Mouse (Mus musculus) forebrain, embryonic 14.5 days (tissue): ENCODE measurements at regions not wholly inside any gene's neighbourhood (a gene's known extent, or its start where the extent isn't known, plus 50 kb on each side); places are given as distances from the start of the nearest gene placed in this dataset.

Experiments used
- ATAC-seq: fragments of 200-750 bp; cut with Nextera tagmentation; 2 replicates; pipeline ENCODE4 v1.8.0; 2017; ENCODE audit warnings: mild to moderate bottlenecking, moderate library complexity
- DNase-seq: peaks from one replicate; pipeline ENCODE4 v3.0.0-alpha.2; 2015; ENCODE audit warnings: low spot score
- H3K27ac ChIP-seq: fragments of 300-500 bp; sonication (generic); 2 replicates; pipeline ENCODE4 v1.5.1; 2014; ENCODE audit warnings: low read depth, mild to moderate bottlenecking, control low read depth, low read length, moderate library complexity
- H3K27me3 ChIP-seq: fragments of 300-500 bp; sonication (generic); replicated peaks from 2 replicates; pipeline ENCODE4 v1.6.1; 2014; ENCODE audit warnings: low read length, control low read depth, mixed read lengths; ENCODE audit not compliant: control insufficient read depth, insufficient read depth
- H3K36me3 ChIP-seq: fragments of 300-500 bp; sonication (generic); 2 replicates; pipeline ENCODE4 v1.6.1; 2014; ENCODE audit warnings: low read length, control low read depth; ENCODE audit not compliant: control insufficient read depth, insufficient read depth
- H3K4me1 ChIP-seq: fragments of 300-500 bp; sonication (generic); 2 replicates; pipeline ENCODE4 v1.6.1; 2014; ENCODE audit warnings: antibody characterized with exemption, low read length, control low read depth; ENCODE audit not compliant: control insufficient read depth, insufficient read depth
- H3K4me2 ChIP-seq: fragments of 300-500 bp; sonication (generic); 2 replicates; pipeline ENCODE4 v1.6.1; 2014; ENCODE audit warnings: mild to moderate bottlenecking, control low read depth, low read length
- H3K4me3 ChIP-seq: fragments of 300-500 bp; sonication (generic); 2 replicates; pipeline ENCODE4 v1.5.1; 2014; ENCODE audit warnings: low read depth, low read length, control low read depth
- H3K9ac ChIP-seq: fragments of 300-500 bp; sonication (generic); 2 replicates; pipeline ENCODE4 v1.6.1; 2014; ENCODE audit warnings: mild to moderate bottlenecking, low read length, control low read depth, moderate library complexity
- H3K9me3 ChIP-seq: fragments of 300-500 bp; sonication (generic); replicated peaks from 2 replicates; pipeline ENCODE4 v1.6.1; 2016; ENCODE audit warnings: low read length, control low read depth, mixed read lengths; ENCODE audit not compliant: control insufficient read depth
- WGBS: fragments of 180-500 bp; shearing (Covaris S2); extraction: QIAGEN DNeasy Blood & Tissue Kit; methylation state at CpG from one replicate; pipeline ENCODE4 v1.1.7; 2014; 5-methylcytosine and 5-hydroxymethylcytosine counted together

DNA sequence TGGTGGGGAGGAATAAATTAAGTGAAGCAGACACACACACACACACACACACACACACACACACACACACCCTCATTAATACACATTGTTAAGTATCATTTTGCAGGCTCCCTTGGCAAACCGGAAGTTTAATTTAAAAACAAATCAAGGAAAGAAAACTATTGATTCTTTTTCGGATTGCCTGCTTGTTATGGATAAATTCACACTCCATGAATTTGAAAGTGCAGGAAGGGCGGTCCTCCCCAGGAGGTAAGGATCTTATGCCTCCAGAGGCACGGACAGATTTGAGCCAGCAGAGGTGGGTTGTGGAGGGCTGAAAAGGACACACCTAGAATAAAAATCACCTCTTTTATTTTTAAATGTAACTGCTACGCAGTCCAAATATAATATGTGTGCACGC is 156.2 kb upstream of the Gm15217 start:
- no peak overlapping the region for H3K27ac ChIP-seq
- WGBS, result 57% methylated on average over 6 of the region's 6 CpGs
- no peak overlapping the region for H3K4me2 ChIP-seq
- peaks cover 5% of the 10 kb centered on the region; the same call in 1 of the 2 replicates for H3K4me1 ChIP-seq
- no peaks in the 10 kb centered on the region for H3K27me3 ChIP-seq
- no peaks in the 10 kb centered on the region for H3K9me3 ChIP-seq
- DNase-seq (no peak), ATAC-seq (no peak)
- H3K9ac ChIP-seq, result no peak overlapping the region
- H3K36me3 ChIP-seq, result no peaks in the 10 kb centered on the region
- no peak overlapping the region for H3K4me3 ChIP-seq

DNA sequence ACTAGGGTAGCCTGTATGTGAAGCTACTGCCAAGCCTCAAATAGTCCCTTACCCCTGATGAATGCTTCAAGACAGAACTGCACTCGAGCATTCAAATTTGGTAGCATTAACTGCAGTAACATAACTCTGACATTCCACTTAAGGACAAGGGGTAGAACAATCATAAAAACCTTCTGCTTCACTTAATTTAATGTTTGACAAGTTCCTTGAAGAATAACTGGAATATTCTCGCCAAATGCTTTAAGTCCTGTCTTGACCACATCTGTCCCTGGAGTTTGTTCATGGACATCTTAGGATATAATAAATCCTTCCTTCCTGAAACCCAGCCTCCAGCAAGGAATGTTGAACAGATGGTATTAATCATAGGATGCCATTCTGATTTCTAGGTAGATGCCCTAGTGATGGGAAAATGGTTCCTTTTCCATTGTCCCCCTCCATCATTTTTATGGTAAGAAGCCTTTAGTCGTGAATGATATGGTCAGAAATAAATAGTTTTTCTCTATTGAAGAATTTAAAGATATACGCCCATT is 154.7 kb upstream of the Gm15217 start:
- Histone ChIP-seq H3K27ac (no peak overlapping the region), H3K36me3 (no peaks in the 10 kb centered on the region), H3K9me3 (no peaks in the 10 kb centered on the region), H3K4me1 (peaks cover 5% of the 10 kb centered on the region; the same call in 1 of the 2 replicates), H3K9ac (no peak overlapping the region), H3K27me3 (no peaks in the 10 kb centered on the region), H3K4me3 (no peak overlapping the region), H3K4me2 (no peak overlapping the region)
- DNase-seq (no peak), ATAC-seq (no peak)
- WGBS, result 83% methylated on average over 4 of the region's 4 CpGs

DNA sequence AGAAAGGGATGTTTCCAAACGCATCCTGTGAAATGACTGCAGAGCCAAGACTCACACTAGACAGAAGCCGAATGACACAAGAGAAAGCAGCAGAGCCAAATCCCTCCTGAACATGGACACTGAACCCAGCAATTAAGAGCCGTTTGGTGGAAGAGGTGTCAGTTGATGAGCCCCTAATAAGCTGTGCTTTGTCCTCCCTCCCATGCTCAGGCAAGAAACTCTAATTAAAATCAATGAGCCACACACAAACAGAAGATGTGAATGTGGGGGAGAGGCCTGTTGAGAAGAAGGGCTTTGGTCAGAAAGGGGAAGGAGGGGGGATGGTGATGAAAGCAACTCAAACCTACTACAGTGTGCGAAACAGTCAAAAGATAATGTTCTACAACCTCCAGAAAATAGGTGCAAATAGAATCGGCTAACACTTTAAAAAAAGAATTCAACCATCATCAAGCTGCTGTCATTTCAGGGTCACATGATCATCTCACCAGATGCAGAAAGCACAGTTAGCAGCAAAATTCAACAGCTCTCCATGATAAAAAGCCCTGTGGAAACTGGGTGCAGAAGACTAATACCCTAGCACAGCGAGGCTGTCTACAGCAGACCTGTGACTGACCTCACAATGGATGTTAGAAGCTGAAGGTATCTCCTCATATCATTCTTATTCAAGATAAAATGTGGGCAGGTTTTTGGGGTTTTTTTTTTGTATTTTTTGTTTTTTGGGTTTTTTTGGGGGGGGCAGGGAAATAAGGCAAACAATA is 153.2 kb upstream of the Gm15217 start:
- Histone ChIP-seq H3K9ac (no peak overlapping the region), H3K4me3 (no peak overlapping the region), H3K27ac (peak overlapping the region; percentile 39; the same call in 1 of the 2 replicates), H3K27me3 (no peaks in the 10 kb centered on the region), H3K36me3 (no peaks in the 10 kb centered on the region), H3K4me2 (no peak overlapping the region), H3K4me1 (peaks cover 5% of the 10 kb centered on the region; the same call in 1 of the 2 replicates), H3K9me3 (no peaks in the 10 kb centered on the region)
- DNase-seq (peak; percentile 72), ATAC-seq (peak; percentile 86)
- 18% methylated on average over 6 of the region's 6 CpGs for WGBS

DNA sequence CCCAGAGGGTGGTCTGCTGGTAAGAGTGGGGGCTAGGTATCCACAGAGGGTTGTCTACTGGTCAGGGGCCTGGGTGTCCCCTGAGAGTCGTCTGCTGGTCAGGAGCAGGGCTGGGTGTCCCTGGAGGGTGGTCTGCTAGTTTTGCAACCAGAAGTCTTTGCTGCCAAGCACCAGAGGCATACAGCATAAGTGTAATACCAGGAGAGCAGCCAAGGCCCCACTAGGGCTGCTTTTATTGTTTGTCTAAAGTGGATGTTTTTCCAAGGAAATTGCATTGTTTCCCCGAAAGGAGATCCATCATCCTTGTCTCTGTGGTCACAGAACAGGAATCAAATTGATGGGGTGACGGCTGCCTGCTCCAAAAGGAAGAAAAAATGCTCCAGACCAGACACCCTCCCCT is 145.2 kb upstream of the Gm15217 start:
- no peak overlapping the region for H3K27ac ChIP-seq
- H3K9me3 ChIP-seq, result no peaks in the 10 kb centered on the region
- no peak for DNase-seq
- H3K9ac ChIP-seq, result no peak overlapping the region
- H3K27me3 ChIP-seq, result no peaks in the 10 kb centered on the region
- H3K4me2 ChIP-seq, result no peak overlapping the region
- 81% methylated on average over 3 of the region's 3 CpGs for WGBS
- ATAC-seq, result no peak
- H3K4me3 ChIP-seq, result no peak overlapping the region
- no peaks in the 10 kb centered on the region for H3K36me3 ChIP-seq
- no peaks in the 10 kb centered on the region for H3K4me1 ChIP-seq

DNA sequence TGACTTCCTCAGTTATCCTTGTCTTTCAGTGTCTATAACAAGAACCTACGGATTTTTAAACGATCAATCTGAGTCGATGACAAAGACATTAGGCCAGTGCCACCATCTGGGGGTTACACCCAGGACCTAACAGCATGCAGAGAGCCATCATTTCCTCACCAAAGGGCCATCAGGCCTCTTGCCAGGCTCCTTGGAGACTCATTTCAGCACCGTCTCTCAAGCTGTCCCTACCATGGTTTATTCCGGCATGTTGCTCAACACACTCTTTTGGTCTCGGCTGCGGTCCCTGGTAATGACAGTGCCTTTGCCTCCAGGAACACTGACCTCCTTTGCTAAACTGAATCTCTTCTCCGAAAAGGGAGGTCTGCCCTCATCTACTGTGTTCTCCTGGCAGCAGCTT is 144.4 kb upstream of the Gm15217 start:
- no peak overlapping the region for H3K4me3 ChIP-seq
- no peak overlapping the region for H3K9ac ChIP-seq
- H3K4me2 ChIP-seq, result no peak overlapping the region
- no peaks in the 10 kb centered on the region for H3K36me3 ChIP-seq
- H3K27me3 ChIP-seq, result no peaks in the 10 kb centered on the region
- no peaks in the 10 kb centered on the region for H3K4me1 ChIP-seq
- DNase-seq, result no peak
- 93% methylated on average over 8 of the region's 8 CpGs for WGBS
- H3K9me3 ChIP-seq, result no peaks in the 10 kb centered on the region
- ATAC-seq, result no peak
- H3K27ac ChIP-seq, result no peak overlapping the region

DNA sequence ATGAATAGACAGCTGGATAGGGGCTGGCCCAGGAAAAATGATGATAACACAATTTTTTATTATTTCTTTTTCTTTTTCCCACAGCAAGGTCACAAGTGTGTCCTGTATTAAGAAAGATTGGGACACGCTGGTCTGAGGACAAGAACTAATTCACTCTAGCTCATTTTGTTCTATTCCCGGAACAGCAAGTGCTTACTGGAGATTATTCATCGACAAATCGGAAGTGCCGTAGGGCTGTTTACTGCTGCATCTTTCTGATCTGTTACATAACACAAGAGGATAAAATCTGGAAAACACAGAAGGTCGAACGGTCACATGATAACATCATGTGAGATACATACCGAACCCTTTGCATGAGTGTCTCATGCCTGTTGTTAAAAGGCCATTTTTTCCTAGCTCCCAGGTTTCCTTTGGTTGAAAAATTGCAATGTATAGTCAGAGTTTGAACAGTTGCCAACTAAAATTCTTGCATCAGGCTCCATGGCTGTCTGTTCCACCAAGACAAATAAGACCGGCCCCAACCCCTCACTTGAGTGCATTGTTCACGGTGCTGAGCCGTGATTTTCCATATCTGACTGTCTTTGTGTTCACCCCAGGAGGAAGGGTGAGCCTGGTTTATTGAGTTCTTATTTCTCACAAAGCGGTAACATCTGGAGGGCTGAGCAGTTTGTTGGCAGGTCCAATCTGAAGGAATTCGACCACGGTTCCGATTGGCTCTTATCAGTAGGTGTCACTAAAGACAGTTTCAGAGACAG is 139.0 kb upstream of the Gm15217 start:
- Histone ChIP-seq H3K27ac (no peak overlapping the region), H3K4me1 (no peaks in the 10 kb centered on the region), H3K27me3 (no peaks in the 10 kb centered on the region), H3K9ac (no peak overlapping the region), H3K36me3 (no peaks in the 10 kb centered on the region), H3K4me3 (no peak overlapping the region), H3K9me3 (no peaks in the 10 kb centered on the region), H3K4me2 (no peak overlapping the region)
- DNase-seq (no peak), ATAC-seq (0 out of 2 replicates have a peak, but pooled peaks have one; percentile 18)
- WGBS, result 89% methylated on average over 15 of the region's 15 CpGs

DNA sequence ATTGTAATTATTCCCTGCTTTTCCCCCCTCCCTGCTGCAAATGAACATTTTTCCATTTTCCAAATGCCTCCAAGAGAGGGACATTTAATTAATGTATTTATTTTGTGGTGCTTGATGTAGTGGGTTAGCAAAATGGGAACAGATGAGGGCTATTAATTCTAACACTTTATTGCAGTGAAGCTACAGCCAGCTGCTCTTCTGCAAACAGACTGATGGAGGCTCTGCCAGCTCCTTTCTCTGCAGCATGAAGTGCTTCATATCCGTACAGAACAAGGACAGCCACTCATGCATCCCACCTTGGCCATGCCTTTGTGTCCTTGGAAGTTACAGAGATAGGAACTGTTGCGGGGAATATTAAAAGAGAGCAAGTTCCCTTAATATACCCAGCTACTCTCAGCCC is 138.3 kb upstream of the Gm15217 start:
- Histone ChIP-seq H3K27ac (no peak overlapping the region), H3K27me3 (no peaks in the 10 kb centered on the region), H3K4me1 (no peaks in the 10 kb centered on the region), H3K9me3 (no peaks in the 10 kb centered on the region), H3K4me3 (no peak overlapping the region), H3K4me2 (no peak overlapping the region), H3K9ac (no peak overlapping the region), H3K36me3 (no peaks in the 10 kb centered on the region)
- ATAC-seq (peak; percentile 62), DNase-seq (peak; percentile 20)
- 82% methylated on average over 2 of the region's 2 CpGs for WGBS

DNA sequence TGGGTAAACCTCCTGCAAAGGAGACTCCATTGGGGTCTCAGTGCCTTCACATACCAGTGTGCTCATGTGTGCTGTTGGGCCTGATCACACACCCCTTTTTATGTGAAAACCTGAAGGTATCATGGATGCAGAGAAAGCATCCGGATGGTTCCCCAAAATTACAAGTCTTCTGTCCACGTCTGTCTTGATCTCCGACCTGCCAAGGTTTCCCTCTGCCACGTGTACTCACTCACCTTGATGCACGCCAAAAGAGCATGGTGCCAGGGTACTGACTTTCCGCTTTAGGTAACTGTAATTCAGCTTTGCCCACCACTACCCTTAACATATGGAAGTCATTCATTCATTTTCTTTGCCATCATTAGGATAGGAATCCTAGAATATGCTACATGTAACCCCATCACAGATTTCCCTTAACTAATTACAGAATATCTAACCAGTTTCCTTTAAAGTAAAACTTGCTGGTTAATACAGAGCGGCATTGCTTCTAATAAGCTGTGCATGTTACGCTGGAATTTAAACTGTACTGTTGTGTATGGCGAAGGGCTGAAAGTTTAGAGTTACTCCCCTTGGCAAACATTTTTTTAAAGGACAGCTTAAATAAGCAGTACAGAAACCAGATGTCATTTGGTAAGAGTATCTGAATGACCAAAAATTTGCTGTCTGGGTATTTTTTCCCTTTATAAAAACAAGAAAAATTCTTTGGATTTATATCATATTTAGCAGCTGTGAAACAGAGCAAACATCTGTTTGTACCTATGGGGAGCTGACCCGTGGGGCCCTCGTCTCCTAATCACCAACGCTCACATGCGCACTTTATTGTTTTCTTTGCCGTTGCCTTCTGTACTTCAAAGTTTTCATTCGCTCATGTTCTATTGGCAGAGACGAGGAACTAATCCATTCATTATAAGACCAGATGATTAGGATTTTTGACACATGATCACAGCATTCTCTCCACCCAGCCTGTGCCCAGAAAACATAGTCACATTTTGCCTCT is 131.4 kb upstream of the Gm15217 start:
- no peaks in the 10 kb centered on the region for H3K9me3 ChIP-seq
- no peak for DNase-seq
- no peak overlapping the region for H3K27ac ChIP-seq
- no peaks in the 10 kb centered on the region for H3K36me3 ChIP-seq
- no peak for ATAC-seq
- no peak overlapping the region for H3K9ac ChIP-seq
- no peak overlapping the region for H3K4me3 ChIP-seq
- no peaks in the 10 kb centered on the region for H3K27me3 ChIP-seq
- H3K4me2 ChIP-seq, result no peak overlapping the region
- H3K4me1 ChIP-seq, result no peaks in the 10 kb centered on the region
- 69% methylated on average over 16 of the region's 16 CpGs for WGBS
